Mouse (Mus musculus) adipocyte (in vitro differentiated cells): ENCODE data around the gene Ccl26.

Source experiments
- DNase-seq: peaks from one replicate; pipeline ENCODE4 v3.0.0-alpha.2; 2016; ENCODE audit warnings: low spot score

The Ccl26 gene

GRCm38 (mm10) chr5:135537794-135538214, 25.6 kb downstream of the Ccl26 start:
- DNase-seq: no peak

- no peak for DNase-seq
Observed at GRCm38 (mm10) chr5:135537326-135537725, 26.0 kb downstream of the Ccl26 start.

GRCm38 (mm10) chr5:135535867-135536266, 27.5 kb downstream of the Ccl26 start:
- DNase-seq: no peak

- DNase-seq: peak; percentile 52
Observed at GRCm38 (mm10) chr5:135533431-135533830, 29.9 kb downstream of the Ccl26 start.

GRCm38 (mm10) chr5:135531306-135531845, 32.0 kb downstream of the Ccl26 start:
- no peak for DNase-seq

GRCm38 (mm10) chr5:135529964-135530363, 33.4 kb downstream of the Ccl26 start:
- no peak for DNase-seq

- no peak for DNase-seq
Observed at GRCm38 (mm10) chr5:135529310-135529709, 34.1 kb downstream of the Ccl26 start.

- DNase-seq: no peak
Observed at GRCm38 (mm10) chr5:135527986-135528385, 35.4 kb downstream of the Ccl26 start.

- DNase-seq: no peak
Observed at GRCm38 (mm10) chr5:135524660-135525560, 38.5 kb downstream of the Ccl26 start.

GRCm38 (mm10) chr5:135524087-135524486, 39.3 kb downstream of the Ccl26 start:
- DNase-seq: peak; percentile 64

GRCm38 (mm10) chr5:135522111-135522722, 41.2 kb downstream of the Ccl26 start:
- DNase-seq: peak; percentile 78

GRCm38 (mm10) chr5:135517348-135517883, 46.0 kb downstream of the Ccl26 start:
- no peak for DNase-seq

- DNase-seq: no peak
Observed at GRCm38 (mm10) chr5:135513131-135513530, 50.2 kb downstream of the Ccl26 start.

GRCm38 (mm10) chr5:135511105-135511504, 52.3 kb downstream of the Ccl26 start:
- no peak for DNase-seq
